Comparison of ENCODE assay signal across 10 mouse cellular contexts in the genomic region with DNA sequence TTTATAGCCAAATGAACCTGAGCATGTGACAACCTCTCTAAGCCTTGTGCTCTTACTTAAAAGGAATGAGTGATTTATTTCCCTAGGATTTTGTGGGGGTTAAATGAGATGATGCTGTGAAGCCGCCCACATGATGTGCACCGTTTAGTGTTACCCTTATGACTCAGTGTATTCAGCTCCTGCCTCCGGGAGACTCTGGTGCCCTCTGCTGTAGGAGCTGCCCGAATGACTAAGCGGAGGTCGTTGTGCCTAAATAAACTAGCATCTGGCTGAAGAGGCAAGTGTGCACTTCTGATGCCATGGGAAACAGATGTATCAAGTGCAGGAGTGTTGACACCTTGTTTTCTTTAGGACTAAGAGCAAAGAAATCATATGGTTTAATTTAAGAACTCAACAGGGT. TPM values are rescaled to one million over a fixed set of nuclear protein-coding genes. Genes with fewer than 3 reads are reported as not detected.
A peak's percentile ranks its signal among the peaks of the same experiment; 100 is the strongest.
DNase-seq lines count a peak whose midpoint lies in the region; ATAC-seq and TF ChIP-seq lines count a peak whose summit lies in the region.
"Had no signal": no experiment of that assay in that cellular context is flagged by ENCODE, and none has a peak within 500 bp of the region (broad histone marks: within the 10 kb centered on the region; RNA-seq: fewer than 3 reads in every experiment).

No protein-coding gene starts in this region.

- no peak overlapping the region for H3K9ac ChIP-seq in liver, adult 2 months (ENCODE audit: low read depth, low read length)
- H3K9ac ChIP-seq in liver, embryonic 12.5 days = no peak overlapping the region
- no peak overlapping the region for H3K9ac ChIP-seq in forebrain, embryonic 12.5 days
- no peak overlapping the region for H3K9ac ChIP-seq in forebrain, embryonic 11.5 days (ENCODE audit: low read length)
- H3K9ac ChIP-seq: lung, embryonic 14.5 days had no signal

- no peak overlapping the region for H3K4me3 ChIP-seq in liver, adult 2 months (ENCODE audit: insufficient read depth, low read depth, low read length)
- H3K4me3 ChIP-seq in liver, embryonic 12.5 days = no peak overlapping the region
- no peak overlapping the region for H3K4me3 ChIP-seq in forebrain, embryonic 12.5 days (replicated peaks)
- no peak overlapping the region for H3K4me3 ChIP-seq in forebrain, embryonic 11.5 days (ENCODE audit: low read depth, low read length)
- H3K4me3 ChIP-seq: hindbrain, embryonic 10.5 days had no signal

- no peak overlapping the region for H3K27ac ChIP-seq in liver, adult 2 months (replicated peaks; ENCODE audit: insufficient read depth, low read depth, low read length)
- H3K27ac ChIP-seq in liver, embryonic 12.5 days = no peak overlapping the region
- no peak overlapping the region for H3K27ac ChIP-seq in forebrain, embryonic 12.5 days
- H3K27ac ChIP-seq in forebrain, embryonic 11.5 days (ENCODE audit: low read depth, low read length) = no peak overlapping the region
- H3K27ac ChIP-seq: hindbrain, embryonic 10.5 days had no signal

- no peaks in the 10 kb centered on the region for H3K9me3 ChIP-seq in liver, embryonic 12.5 days (replicated peaks)
- no peaks in the 10 kb centered on the region for H3K9me3 ChIP-seq in forebrain, embryonic 12.5 days
- no peaks in the 10 kb centered on the region for H3K9me3 ChIP-seq in forebrain, embryonic 11.5 days (ENCODE audit: control insufficient read depth, low read length)
- H3K9me3 ChIP-seq: hindbrain, embryonic 10.5 days had no signal

- no peak for ATAC-seq in liver, embryonic 12.5 days
- ATAC-seq in forebrain, embryonic 12.5 days (ENCODE audit: low FRiP score) = no peak
- no peak for ATAC-seq in forebrain, embryonic 11.5 days (replicated peaks; ENCODE audit: low FRiP score)

- DNase-seq in embryo, embryonic 11 days = peak; percentile 27
- DNase-seq in embryo, embryonic 10 days (ENCODE audit: low spot score) = no peak
- peak; percentile 54 for DNase-seq in liver, adult 2 months (ENCODE audit: extremely low read depth, low read depth, low spot score)
- DNase-seq in frontal cortex, adult 2 months (ENCODE audit: extremely low spot score in 1 of 2, low spot score in 1 of 2) = peak; percentile 72 to 79
- peak; percentile 49 to 58 for DNase-seq in right cerebral cortex, postnatal 36 days (ENCODE audit: low spot score in 2 of 2)
- DNase-seq in forebrain, embryonic 11.5 days (ENCODE audit: low spot score) = no peak
- DNase-seq: lung, embryonic 14.5 days had no signal

- TF ChIP-seq POLR2A in liver, adult 2 months (IDR thresholded peaks at IDR 0.05; ENCODE audit: extremely low read depth, insufficient read depth, low read length) = no peak

- no peaks in the 10 kb centered on the region for H3K4me1 ChIP-seq in liver, adult 2 months (ENCODE audit: control insufficient read depth, insufficient read depth, low read length)
- peaks cover 18% of the 10 kb centered on the region for H3K4me1 ChIP-seq in liver, embryonic 12.5 days
- H3K4me1 ChIP-seq in forebrain, embryonic 12.5 days = no peaks in the 10 kb centered on the region
- no peaks in the 10 kb centered on the region for H3K4me1 ChIP-seq in forebrain, embryonic 11.5 days (replicated peaks; ENCODE audit: control insufficient read depth, insufficient read depth, low read length)
- H3K4me1 ChIP-seq: hindbrain, embryonic 10.5 days had no signal

- no peak overlapping the region for H3K4me2 ChIP-seq in liver, embryonic 12.5 days
- H3K4me2 ChIP-seq in forebrain, embryonic 12.5 days = no peak overlapping the region
- no peak overlapping the region for H3K4me2 ChIP-seq in forebrain, embryonic 11.5 days (ENCODE audit: low read depth, low read length, severe bottlenecking)
- H3K4me2 ChIP-seq: lung, embryonic 14.5 days had no signal

- peaks cover 19% of the 10 kb centered on the region for H3K36me3 ChIP-seq in liver, adult 2 months (ENCODE audit: control insufficient read depth, insufficient read depth, low read length)
- H3K36me3 ChIP-seq in liver, embryonic 12.5 days = no peaks in the 10 kb centered on the region
- H3K36me3 ChIP-seq in forebrain, embryonic 12.5 days (replicated peaks) = no peaks in the 10 kb centered on the region
- no peaks in the 10 kb centered on the region for H3K36me3 ChIP-seq in forebrain, embryonic 11.5 days (ENCODE audit: control insufficient read depth, insufficient read depth, low read length)
- H3K36me3 ChIP-seq: hindbrain, embryonic 10.5 days had no signal

- no peaks in the 10 kb centered on the region for H3K27me3 ChIP-seq in liver, adult 2 months (ENCODE audit: control insufficient read depth, insufficient read depth, low read length)
- no peaks in the 10 kb centered on the region for H3K27me3 ChIP-seq in liver, embryonic 12.5 days (replicated peaks)
- H3K27me3 ChIP-seq in forebrain, embryonic 12.5 days = no peaks in the 10 kb centered on the region
- no peaks in the 10 kb centered on the region for H3K27me3 ChIP-seq in forebrain, embryonic 11.5 days (ENCODE audit: control insufficient read depth, insufficient read depth, low read length)

- no peaks in the 10 kb centered on the region for H3K79me2 ChIP-seq in liver, adult 2 months (ENCODE audit: control insufficient read depth, insufficient read depth, low read length)

- WGBS in liver, adult 2 months = 33% methylated on average over 6 of the region's 6 CpGs
- 54% methylated on average over 6 of the region's 6 CpGs for WGBS in liver, embryonic 12.5 days (ENCODE audit: insufficient replicate concordance)
- 65% methylated on average over 6 of the region's 6 CpGs for WGBS in forebrain, embryonic 12.5 days
- 61% methylated on average over 6 of the region's 6 CpGs for WGBS in forebrain, embryonic 11.5 days

- TF ChIP-seq CTCF in liver, adult 2 months (IDR thresholded peaks at IDR 0.05; ENCODE audit: low read depth, low read length) = peak; percentile 72

RNA-seq across cellular contexts. Expression of a gene that starts 18.1 kb away (rescaled TPM):
- total RNA-seq in liver, adult 2 months (2014; rRNA removed) = 79.9 and 93.8 TPM in 2 replicates
- polyA plus RNA-seq in liver, adult 2 months (2012; rRNA removed) = 50.6 and 54.4 TPM in 2 replicates
- polyA plus RNA-seq in liver, embryonic 12.5 days (2016; fragmentation: Nextera tagmentation; extraction: Ambion mirVana) = 52.4 and 56.6 TPM in 2 replicates
- 77.5 and 83.9 TPM in 2 replicates for polyA plus RNA-seq in frontal cortex, adult 2 months (2012; rRNA removed)
- polyA plus RNA-seq in forebrain, embryonic 12.5 days (2016; fragmentation: Nextera tagmentation; extraction: Ambion mirVana) = 77.0 and 79.2 TPM in 2 replicates
- 50.5 and 63.0 TPM in 2 replicates for polyA plus RNA-seq in forebrain, embryonic 11.5 days (2014; fragmentation: Nextera tagmentation; extraction: Ambion mirVana)

RNA-seq across cellular contexts. Expression of a gene that starts 56.2 kb away (rescaled TPM):
- 871 and 874 TPM in 2 replicates for total RNA-seq in liver, adult 2 months (2014; rRNA removed)
- polyA plus RNA-seq in liver, adult 2 months (2012; rRNA removed) = 457 and 554 TPM in 2 replicates
- 17.8 and 19.5 TPM in 2 replicates for polyA plus RNA-seq in liver, embryonic 12.5 days (2016; fragmentation: Nextera tagmentation; extraction: Ambion mirVana)
- polyA plus RNA-seq in frontal cortex, adult 2 months (2012; rRNA removed) = 0.12 TPM in 1 of 2 replicates, not detected in the other
- 0.23 and 0.45 TPM in 2 replicates for polyA plus RNA-seq in forebrain, embryonic 12.5 days (2016; fragmentation: Nextera tagmentation; extraction: Ambion mirVana)
- polyA plus RNA-seq in forebrain, embryonic 11.5 days (2014; fragmentation: Nextera tagmentation; extraction: Ambion mirVana) = 0.28 TPM in 1 of 2 replicates, not detected in the other
- polyA plus RNA-seq: hindbrain, embryonic 10.5 days had no signal

Comparison
In these comparisons a context has a peak if more than half of its experiments do, and no peak if none do; other contexts are left out.
1. DNase-seq: peak in embryo, embryonic 11 days (single experiment), liver, adult 2 months (single experiment), frontal cortex, adult 2 months (2 of 2) and right cerebral cortex, postnatal 36 days (2 of 2); none in embryo, embryonic 10 days (single experiment) and forebrain, embryonic 11.5 days (single experiment).
2. RNA of a gene that starts 56.2 kb away (polyA plus RNA-seq): 457 to 554 TPM in liver, adult 2 months; 17.8 to 19.5 TPM in liver, embryonic 12.5 days, 0.23 to 0.45 TPM in forebrain, embryonic 12.5 days, 0.28 TPM in forebrain, embryonic 11.5 days and 0.12 TPM in frontal cortex, adult 2 months; every median in the first group is over 10 times any median in the second.